Mouse (Mus musculus) heart, embryonic 13.5 days (tissue): Measurements from ENCODE around the gene Ak2. TPM values are rescaled to one million over a fixed set of nuclear protein-coding genes. Genes with fewer than 3 reads are reported as not detected.

Experiments used
- ATAC-seq: fragments of 200-750 bp; cut with Nextera tagmentation; 2 replicates; pipeline ENCODE4 v1.8.0; 2017; ENCODE audit warnings: moderate TSS enrichment; ENCODE audit not compliant: insufficient number of reproducible peaks, low FRiP score, low TSS enrichment; ENCODE audit errors: extremely low read depth
- H3K27ac ChIP-seq: fragments of 300-500 bp; sonication (generic); replicated peaks from 2 replicates; pipeline ENCODE4 v1.5.1; 2015; ENCODE audit warnings: moderate library complexity, mild to moderate bottlenecking, inconsistent platforms
- H3K27me3 ChIP-seq: fragments of 300-500 bp; sonication (generic); replicated peaks from 2 replicates; pipeline ENCODE4 v1.6.1; 2015; ENCODE audit warnings: mild to moderate bottlenecking, inconsistent platforms
- H3K36me3 ChIP-seq: fragments of 300-500 bp; sonication (generic); 2 replicates; pipeline ENCODE4 v1.6.1; 2015; ENCODE audit warnings: mild to moderate bottlenecking, inconsistent platforms
- H3K4me1 ChIP-seq: fragments of 300-500 bp; sonication (generic); 2 replicates; pipeline ENCODE4 v1.6.1; 2015; ENCODE audit warnings: inconsistent platforms
- H3K4me2 ChIP-seq: fragments of 300-500 bp; sonication (generic); 2 replicates; pipeline ENCODE4 v1.6.1; 2015; ENCODE audit warnings: inconsistent platforms, mild to moderate bottlenecking, moderate library complexity
- H3K4me3 ChIP-seq: fragments of 300-500 bp; sonication (generic); 2 replicates; pipeline ENCODE4 v1.5.1; 2015; ENCODE audit warnings: moderate library complexity, mild to moderate bottlenecking, inconsistent platforms
- H3K9ac ChIP-seq: fragments of 300-500 bp; sonication (generic); 2 replicates; pipeline ENCODE4 v1.6.1; 2015; ENCODE audit warnings: inconsistent platforms, mild to moderate bottlenecking, moderate library complexity
- H3K9me3 ChIP-seq: fragments of 300-500 bp; sonication (generic); 2 replicates; pipeline ENCODE4 v1.6.1; 2016; ENCODE audit warnings: inconsistent platforms
- WGBS: fragments of 180-500 bp; shearing (Covaris S2); methylation state at CpG from one replicate; pipeline ENCODE4 v1.1.7; 2015; ENCODE audit warnings: mixed read lengths; 5-methylcytosine and 5-hydroxymethylcytosine counted together
- polyA plus RNA-seq: library from polyadenylated mRNA; unstranded; fragments of >200 nt; fragmentation: Nextera tagmentation; extraction: Ambion mirVana; gene quantifications from 2 replicates; pipeline ENCODE4 v1.2.1, GENCODE M21; 2015

Gene Ak2
- polyA plus RNA-seq, 1 experiment from 2014 or later, result 147 TPM

- peak overlapping the region; percentile 80 for H3K4me2 ChIP-seq
- H3K27me3 ChIP-seq, result peaks cover 4% of the 10 kb centered on the region; the same call in 1 of the 2 replicates
- peak overlapping the region; percentile 79 for H3K27ac ChIP-seq
- ATAC-seq, result peak; percentile 97
- no peaks in the 10 kb centered on the region for H3K9me3 ChIP-seq
- peaks cover 13% of the 10 kb centered on the region for H3K36me3 ChIP-seq
- peak overlapping the region; percentile 89 for H3K4me3 ChIP-seq
- H3K4me1 ChIP-seq, result peaks cover 51% of the 10 kb centered on the region
- H3K9ac ChIP-seq, result peak overlapping the region; percentile 88
- under 1% methylated on average over 49 of the region's 49 CpGs for WGBS
Measured at GRCm38 (mm10) chr4:128993025-128993662, 1.4 kb downstream of the Ak2 start.

DNA sequence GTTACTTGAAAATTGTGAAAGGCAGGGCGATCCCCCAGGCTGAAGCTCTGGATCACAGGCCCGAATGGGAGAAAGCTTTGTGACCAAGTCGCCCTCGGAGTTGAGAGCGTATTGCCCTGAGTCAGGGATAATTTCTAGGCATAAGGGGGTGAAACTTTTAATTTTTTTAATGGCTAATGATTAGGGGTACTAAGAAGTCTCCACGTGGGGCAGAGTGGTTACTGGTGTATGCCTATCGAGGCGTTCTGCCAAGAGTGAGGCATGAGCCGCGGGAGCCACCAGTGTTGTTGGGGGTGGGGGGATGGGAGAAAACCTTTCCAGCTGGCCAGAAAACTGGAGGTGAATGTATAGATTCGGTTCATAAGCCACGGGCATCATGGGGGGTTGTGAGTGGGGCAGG is 1.9 kb downstream of the Ak2 start:
- peak overlapping the region; percentile 88 for H3K9ac ChIP-seq
- peaks cover 15% of the 10 kb centered on the region for H3K36me3 ChIP-seq
- H3K4me1 ChIP-seq, result peaks cover 56% of the 10 kb centered on the region
- ATAC-seq, result no peak
- no peaks in the 10 kb centered on the region for H3K9me3 ChIP-seq
- H3K4me2 ChIP-seq, result peak overlapping the region; percentile 80
- peaks cover 1% of the 10 kb centered on the region; the same call in 1 of the 2 replicates for H3K27me3 ChIP-seq
- peak overlapping the region; percentile 89 for H3K4me3 ChIP-seq
- H3K27ac ChIP-seq, result peak overlapping the region; percentile 79
- WGBS, result 2% methylated on average over 12 of the region's 12 CpGs

DNA sequence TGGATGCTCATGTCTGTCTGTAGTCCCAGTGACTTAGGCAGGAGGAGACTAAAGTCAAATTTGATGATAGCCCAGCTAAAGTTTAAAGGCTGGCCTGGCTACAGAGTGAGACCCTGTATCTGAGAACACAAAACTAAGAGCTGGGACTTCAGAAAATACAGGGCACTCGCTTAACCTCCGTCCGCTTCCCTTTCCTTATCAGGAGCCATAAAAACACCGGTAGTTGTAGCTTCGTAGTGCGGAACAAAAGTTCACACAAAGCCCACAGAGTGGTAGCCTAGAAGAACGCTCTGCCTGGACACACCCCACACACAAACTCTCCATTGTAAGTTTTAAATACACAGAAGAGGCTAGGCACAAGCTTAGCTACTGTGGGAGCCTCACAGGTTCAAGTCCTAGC is 3.5 kb downstream of the Ak2 start:
- Histone ChIP-seq H3K4me3 (no peak overlapping the region), H3K4me2 (peak overlapping the region; percentile 80)
- ATAC-seq, result no peak

DNA sequence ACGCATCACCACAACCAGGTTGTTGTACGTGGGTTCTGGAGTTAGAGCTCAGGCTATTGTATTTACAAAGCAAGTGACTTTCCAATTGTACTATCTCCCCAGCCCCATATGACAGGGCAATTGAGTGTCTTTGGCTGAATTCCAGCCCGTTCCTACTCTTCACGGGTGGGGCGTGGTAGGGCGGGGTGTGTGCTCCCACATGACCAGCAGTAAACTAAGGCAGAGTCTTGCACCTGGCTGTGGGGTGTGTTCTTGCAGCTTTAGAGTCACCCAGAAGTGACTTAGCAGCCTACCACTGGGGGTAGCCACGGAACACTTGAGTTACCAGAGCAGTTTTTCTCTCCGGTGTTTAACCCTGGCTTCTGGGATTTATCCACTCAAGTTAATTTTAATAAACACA is 5.5 kb downstream of the Ak2 start:
- ATAC-seq, result no peak
- H3K9ac ChIP-seq, result no peak overlapping the region
- H3K4me2 ChIP-seq, result no peak overlapping the region
- 76% methylated on average over 8 of the region's 8 CpGs for WGBS
- no peaks in the 10 kb centered on the region for H3K27me3 ChIP-seq
- no peaks in the 10 kb centered on the region for H3K9me3 ChIP-seq
- peaks cover 51% of the 10 kb centered on the region for H3K36me3 ChIP-seq
- H3K27ac ChIP-seq, result no peak overlapping the region
- H3K4me1 ChIP-seq, result peaks cover 62% of the 10 kb centered on the region
- no peak overlapping the region for H3K4me3 ChIP-seq

More for the DNA sequence above, 3.5 kb downstream of the Ak2 start:
- WGBS, result 63% methylated on average over 7 of the region's 7 CpGs
- no peaks in the 10 kb centered on the region for H3K27me3 ChIP-seq
- H3K4me1 ChIP-seq, result peaks cover 56% of the 10 kb centered on the region
- H3K9ac ChIP-seq, result no peak overlapping the region
- no peaks in the 10 kb centered on the region for H3K9me3 ChIP-seq
- no peak overlapping the region for H3K27ac ChIP-seq
- peaks cover 31% of the 10 kb centered on the region for H3K36me3 ChIP-seq

- no peaks in the 10 kb centered on the region for H3K27me3 ChIP-seq
- ATAC-seq, result no peak
- 81% methylated on average over 8 of the region's 8 CpGs for WGBS
- H3K9ac ChIP-seq, result no peak overlapping the region
- H3K27ac ChIP-seq, result no peak overlapping the region
- H3K4me2 ChIP-seq, result no peak overlapping the region
- H3K36me3 ChIP-seq, result peaks cover 62% of the 10 kb centered on the region
- peaks cover 59% of the 10 kb centered on the region for H3K4me1 ChIP-seq
- H3K4me3 ChIP-seq, result no peak overlapping the region
- H3K9me3 ChIP-seq, result no peaks in the 10 kb centered on the region
Measured at GRCm38 (mm10) chr4:128998401-128998800, 6.6 kb downstream of the Ak2 start.

DNA sequence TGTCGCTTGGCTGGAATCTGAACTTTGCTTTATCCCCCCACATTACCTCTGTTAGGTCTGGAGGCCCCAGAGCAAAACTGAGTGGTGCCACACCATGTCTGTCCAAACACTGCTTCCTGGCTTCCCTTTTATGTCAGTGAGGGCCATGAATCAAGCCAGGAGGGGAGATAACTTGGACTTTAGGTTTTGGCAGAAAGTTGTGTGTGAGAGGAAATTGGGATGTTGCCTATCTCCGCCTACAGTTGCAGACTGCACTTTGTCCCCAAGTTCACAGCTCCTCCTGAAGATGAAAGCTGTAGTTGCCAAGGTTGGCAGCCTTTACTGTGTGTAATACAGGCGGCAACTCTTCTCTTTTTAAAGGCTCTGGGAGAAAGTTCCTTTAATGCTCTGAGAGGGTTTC is 9.0 kb downstream of the Ak2 start:
- no peak overlapping the region for H3K4me2 ChIP-seq
- H3K27me3 ChIP-seq, result no peaks in the 10 kb centered on the region
- no peaks in the 10 kb centered on the region for H3K9me3 ChIP-seq
- peaks cover 39% of the 10 kb centered on the region for H3K4me1 ChIP-seq
- no peak for ATAC-seq
- 74% methylated on average over 3 of the region's 3 CpGs for WGBS
- H3K27ac ChIP-seq, result no peak overlapping the region
- no peak overlapping the region for H3K4me3 ChIP-seq
- peaks cover 80% of the 10 kb centered on the region for H3K36me3 ChIP-seq
- no peak overlapping the region for H3K9ac ChIP-seq

- 88% methylated on average over 8 of the region's 8 CpGs for WGBS
- no peaks in the 10 kb centered on the region for H3K27me3 ChIP-seq
- H3K4me1 ChIP-seq, result peaks cover 14% of the 10 kb centered on the region
- peaks cover 98% of the 10 kb centered on the region for H3K36me3 ChIP-seq
- no peak for ATAC-seq
- no peak overlapping the region for H3K4me3 ChIP-seq
- no peak overlapping the region for H3K4me2 ChIP-seq
- no peak overlapping the region for H3K27ac ChIP-seq
- H3K9ac ChIP-seq, result no peak overlapping the region
- no peaks in the 10 kb centered on the region for H3K9me3 ChIP-seq
Measured at GRCm38 (mm10) chr4:129003720-129004119, 12.0 kb downstream of the Ak2 start.

DNA sequence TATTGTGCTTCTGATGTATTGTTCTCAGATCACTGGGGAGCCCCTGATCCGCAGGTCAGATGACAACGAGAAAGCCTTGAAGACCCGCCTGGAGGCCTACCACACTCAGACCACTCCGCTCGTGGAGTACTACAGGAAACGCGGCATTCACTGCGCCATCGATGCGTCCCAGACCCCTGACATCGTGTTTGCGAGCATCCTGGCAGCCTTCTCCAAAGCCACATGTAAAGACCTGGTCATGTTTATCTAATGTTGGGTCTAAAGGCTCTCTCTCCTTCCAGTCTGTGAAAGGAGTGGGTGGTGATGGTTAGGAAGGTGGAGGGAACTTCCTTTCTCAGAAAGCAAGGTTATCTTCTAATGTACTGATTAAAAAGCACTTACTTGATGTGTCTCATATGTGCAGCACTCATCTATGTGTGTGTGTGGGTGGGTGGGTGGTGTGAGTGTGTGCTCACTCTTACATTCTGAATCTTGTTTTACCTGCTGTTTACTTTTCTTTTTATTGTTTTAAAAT is 16.3 kb downstream of the Ak2 start:
- 86% methylated on average over 12 of the region's 12 CpGs for WGBS
- no peak overlapping the region for H3K4me3 ChIP-seq
- ATAC-seq, result no peak
- H3K4me1 ChIP-seq, result peaks cover 37% of the 10 kb centered on the region
- H3K27ac ChIP-seq, result no peak overlapping the region
- H3K9ac ChIP-seq, result no peak overlapping the region
- no peaks in the 10 kb centered on the region for H3K27me3 ChIP-seq
- H3K9me3 ChIP-seq, result no peaks in the 10 kb centered on the region
- H3K36me3 ChIP-seq, result peaks cover 82% of the 10 kb centered on the region
- H3K4me2 ChIP-seq, result no peak overlapping the region

- Histone ChIP-seq H3K4me1 (peaks cover 41% of the 10 kb centered on the region), H3K36me3 (peaks cover 76% of the 10 kb centered on the region), H3K27me3 (no peaks in the 10 kb centered on the region), H3K4me3 (no peak overlapping the region), H3K9ac (no peak overlapping the region), H3K9me3 (no peaks in the 10 kb centered on the region), H3K4me2 (no peak overlapping the region), H3K27ac (no peak overlapping the region)
- no peak for ATAC-seq
- WGBS, result 72% methylated on average over 3 of the region's 3 CpGs
Measured at GRCm38 (mm10) chr4:129008672-129009071, 16.9 kb downstream of the Ak2 start.

- no peaks in the 10 kb centered on the region for H3K27me3 ChIP-seq
- ATAC-seq, result no peak
- peaks cover 41% of the 10 kb centered on the region for H3K4me1 ChIP-seq
- H3K9me3 ChIP-seq, result no peaks in the 10 kb centered on the region
- no peak overlapping the region for H3K4me2 ChIP-seq
- peak overlapping the region; percentile 43 for H3K27ac ChIP-seq
- 63% methylated on average over 5 of the region's 5 CpGs for WGBS
- peaks cover 70% of the 10 kb centered on the region for H3K36me3 ChIP-seq
- no peak overlapping the region for H3K4me3 ChIP-seq
- 0 out of 2 replicates have a peak overlapping the region, but pooled peaks have one; percentile 24 for H3K9ac ChIP-seq
Measured at GRCm38 (mm10) chr4:129009521-129009920, 17.8 kb downstream of the Ak2 start.

GRCm38 (mm10) chr4:129011604-129012121 is 19.9 kb downstream of the Ak2 start:
- H3K27ac ChIP-seq, result peak overlapping the region; percentile 64
- 38% methylated on average over 15 of the region's 15 CpGs for WGBS
- no peak overlapping the region for H3K4me3 ChIP-seq
- no peak for ATAC-seq
- peaks cover 57% of the 10 kb centered on the region for H3K4me1 ChIP-seq
- peaks cover 49% of the 10 kb centered on the region for H3K36me3 ChIP-seq
- 0 out of 2 replicates have a peak overlapping the region, but pooled peaks have one; percentile 33 for H3K9ac ChIP-seq
- no peaks in the 10 kb centered on the region for H3K27me3 ChIP-seq
- 0 out of 2 replicates have a peak, but pooled peaks cover 2% of the 10 kb centered on the region for H3K9me3 ChIP-seq
- no peak overlapping the region for H3K4me2 ChIP-seq
